Mouse (Mus musculus): Measurements from ENCODE around the gene Zfp91. TPM values are rescaled to one million over a fixed set of nuclear protein-coding genes. Genes with fewer than 3 reads are reported as not detected.

Zfp91 gene
- polyA plus RNA-seq, 1 experiment: 19.5 TPM

- TF ChIP-seq GATA1 (IDR thresholded peaks at IDR 0.05; ENCODE audit: borderline replicate concordance, low read length) (no peak), FLI1 (IDR thresholded peaks at IDR 0.05; ENCODE audit: low read length) (no peak)
- Histone ChIP-seq H3K27me3 (replicated peaks) (no peaks in the 10 kb centered on the region), H3K4me3 (replicated peaks) (no peak overlapping the region), H3K4me1 (peaks cover 4% of the 10 kb centered on the region; the same call in 1 of the 2 replicates), H3K9me3 (no peaks in the 10 kb centered on the region), H3K36me3 (replicated peaks; ENCODE audit: low read length) (no peaks in the 10 kb centered on the region)
Measured at GRCm38 (mm10) chr19:12720463-12720862, 75.5 kb downstream of the Zfp91 start.

DNA sequence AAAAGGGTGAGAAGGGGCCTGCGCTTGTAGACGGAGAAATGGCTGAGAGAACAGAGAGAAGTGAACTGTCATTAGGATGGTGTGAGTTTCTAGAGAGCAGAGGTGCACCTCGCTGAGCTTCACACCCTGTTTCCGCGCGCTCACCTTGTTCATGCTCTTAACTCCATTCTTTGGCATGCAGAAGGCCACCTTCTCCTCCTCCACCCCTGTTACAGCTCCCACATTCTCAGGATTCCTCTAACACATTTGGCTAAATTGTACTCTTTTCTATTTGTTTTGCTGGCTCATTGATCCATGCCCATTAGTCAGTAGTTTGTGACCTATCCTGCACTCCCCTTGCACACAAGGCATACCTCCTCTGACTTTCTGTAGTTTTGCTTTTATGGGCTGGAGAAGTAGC is 76.7 kb downstream of the Zfp91 start:
- TF ChIP-seq GATA1 (IDR thresholded peaks at IDR 0.05; ENCODE audit: borderline replicate concordance, low read length) (no peak), FLI1 (IDR thresholded peaks at IDR 0.05; ENCODE audit: low read length) (no peak)
- peaks cover 4% of the 10 kb centered on the region; the same call in 1 of the 2 replicates for H3K4me1 ChIP-seq
- H3K9me3 ChIP-seq: no peaks in the 10 kb centered on the region
- no peaks in the 10 kb centered on the region for H3K36me3 ChIP-seq (replicated peaks; ENCODE audit: low read length)
- no peak overlapping the region for H3K4me3 ChIP-seq (replicated peaks)
- H3K27me3 ChIP-seq (replicated peaks): no peaks in the 10 kb centered on the region

Other genes with a start within 250 kb of the Zfp91 start
- not detected in 2 replicates for gene Gm4952, start 196.2 kb downstream of the Zfp91 start, polyA plus RNA-seq (2012; ENCODE audit: insufficient read depth, low replicate concordance)
- gene Glyat, start 162.8 kb downstream of the Zfp91 start, polyA plus RNA-seq (2012; ENCODE audit: insufficient read depth, low replicate concordance): not detected in 2 replicates
- not detected in 2 replicates for gene Olfr1442, start 125.7 kb downstream of the Zfp91 start, polyA plus RNA-seq (2012; ENCODE audit: insufficient read depth, low replicate concordance)
- gene Olfr1443, start 118.0 kb downstream of the Zfp91 start, polyA plus RNA-seq (2012; ENCODE audit: insufficient read depth, low replicate concordance): not detected in 2 replicates
- gene Keg1, start 100.3 kb downstream of the Zfp91 start, polyA plus RNA-seq (2012; ENCODE audit: insufficient read depth, low replicate concordance): not detected in 2 replicates
- not detected in 2 replicates for gene Cntf, start 30.5 kb downstream of the Zfp91 start, polyA plus RNA-seq (2012; ENCODE audit: insufficient read depth, low replicate concordance)
- 0.27 TPM in 1 of 2 replicates, not detected in the other for gene Lpxn, start 67 bp upstream of the Zfp91 start, polyA plus RNA-seq (2012; ENCODE audit: insufficient read depth, low replicate concordance)
- not detected in 2 replicates for gene Gm5244, start 50.6 kb upstream of the Zfp91 start, polyA plus RNA-seq (2012; ENCODE audit: insufficient read depth, low replicate concordance)
- gene Olfr1444, start 61.2 kb upstream of the Zfp91 start, polyA plus RNA-seq (2012; ENCODE audit: insufficient read depth, low replicate concordance): not detected in 2 replicates
- gene Olfr1445, start 87.7 kb upstream of the Zfp91 start, polyA plus RNA-seq (2012; ENCODE audit: insufficient read depth, low replicate concordance): not detected in 2 replicates
- gene Olfr1446, start 97.4 kb upstream of the Zfp91 start, polyA plus RNA-seq (2012; ENCODE audit: insufficient read depth, low replicate concordance): not detected in 2 replicates
- gene Olfr1447, start 107.6 kb upstream of the Zfp91 start, polyA plus RNA-seq (2012; ENCODE audit: insufficient read depth, low replicate concordance): not detected in 2 replicates
- not detected in 2 replicates for gene Olfr1448, start 128.3 kb upstream of the Zfp91 start, polyA plus RNA-seq (2012; ENCODE audit: insufficient read depth, low replicate concordance)
- not detected in 2 replicates for gene Olfr1449, start 134.7 kb upstream of the Zfp91 start, polyA plus RNA-seq (2012; ENCODE audit: insufficient read depth, low replicate concordance)
- gene Olfr1450, start 154.1 kb upstream of the Zfp91 start, polyA plus RNA-seq (2012; ENCODE audit: insufficient read depth, low replicate concordance): not detected in 2 replicates
- not detected in 2 replicates for gene Olfr1451, start 198.9 kb upstream of the Zfp91 start, polyA plus RNA-seq (2012; ENCODE audit: insufficient read depth, low replicate concordance)
- gene Olfr1453, start 232.2 kb upstream of the Zfp91 start, polyA plus RNA-seq (2012; ENCODE audit: insufficient read depth, low replicate concordance): not detected in 2 replicates

Measured in megakaryocyte, embryonic 14.5 days (primary cell).